Mouse (Mus musculus) myocyte (in vitro differentiated cells): ENCODE results near the gene Plpp7. TPM values are rescaled to one million over a fixed set of nuclear protein-coding genes. Genes with fewer than 3 reads are reported as not detected.

Experiments
- H3K27me3 ChIP-seq: one replicate; pipeline ENCODE4 v1.6.1; 2011; ENCODE audit not compliant: control insufficient read depth, insufficient read depth, insufficient read length
- H3K36me3 ChIP-seq: one replicate; pipeline ENCODE4 v1.6.1; 2011; ENCODE audit not compliant: control insufficient read depth, insufficient read depth
- H3K4me2 ChIP-seq: one replicate; pipeline ENCODE4 v1.6.1; 2011; ENCODE audit warnings: low read depth, control low read depth
- H3K4me3 ChIP-seq: one replicate; pipeline ENCODE4 v1.5.1; 2011; ENCODE audit warnings: mild to moderate bottlenecking, control low read depth, moderate library complexity
- H3K79me2 ChIP-seq: one replicate; pipeline ENCODE4 v1.6.1; 2011; ENCODE audit not compliant: control insufficient read depth, insufficient read depth
- H3ac ChIP-seq: one replicate; pipeline ENCODE4 v1.6.1; 2011; ENCODE audit not compliant: control insufficient read depth, insufficient read length
- MYOD1 ChIP-seq, 3 experiments: IDR thresholded peaks; one replicate each; pipeline ENCODE4 v1.6.1; 2011; ENCODE audit warnings: control low read depth in 2 of 3, low read depth in 2 of 3, mild to moderate bottlenecking in 2 of 3, moderate library complexity in 1 of 3; ENCODE audit not compliant: insufficient read length in 2 of 3, control insufficient read depth in 1 of 3
- MYOG ChIP-seq, 3 experiments: IDR thresholded peaks; one replicate each; pipeline ENCODE4 v1.6.1; 2011; ENCODE audit warnings: control low read depth in 2 of 3, low read depth in 2 of 3, mild to moderate bottlenecking in 2 of 3; ENCODE audit not compliant: insufficient read length in 2 of 3, control insufficient read depth in 1 of 3, insufficient read depth in 1 of 3
- POLR2A ChIP-seq: IDR thresholded peaks from one replicate; pipeline ENCODE4 v1.6.1; 2011; ENCODE audit warnings: low read depth, mild to moderate bottlenecking, control low read depth, moderate library complexity; ENCODE audit not compliant: insufficient read length
- REST ChIP-seq: IDR thresholded peaks from one replicate; pipeline ENCODE4 v1.6.1; 2011; ENCODE audit warnings: mild to moderate bottlenecking, control low read depth, moderate library complexity; ENCODE audit not compliant: insufficient read depth, insufficient read length
- SRF ChIP-seq: IDR thresholded peaks from one replicate; pipeline ENCODE4 v1.6.1; 2011; ENCODE audit warnings: low read depth; ENCODE audit not compliant: control insufficient read depth, insufficient read length
- TCF3 ChIP-seq: IDR thresholded peaks from one replicate; pipeline ENCODE4 v1.6.1; 2011; ENCODE audit warnings: low read depth, control low read depth; ENCODE audit not compliant: insufficient read length
- USF1 ChIP-seq: IDR thresholded peaks from one replicate; pipeline ENCODE4 v1.6.1; 2011; ENCODE audit warnings: low read depth, mild to moderate bottlenecking, control low read depth, moderate library complexity
- polyA plus RNA-seq: library from polyadenylated mRNA; unstranded; fragments of >200 nt; fragmentation: generic; extraction: Trizol; gene quantifications from one replicate; pipeline ENCODE4 v1.2.1, GENCODE M21; 2012; ENCODE audit warnings: missing spikeins

The Plpp7 gene
- polyA plus RNA-seq, 1 experiment = 60.6 TPM

GRCm38 (mm10) chr2:32157328-32157727 lies 62.0 kb downstream of the Plpp7 start:
- Histone ChIP-seq H3K4me2 (no peak overlapping the region), H3K79me2 (peaks cover 100% of the 10 kb centered on the region), H3K27me3 (no peaks in the 10 kb centered on the region), H3ac (no peak overlapping the region), H3K4me3 (no peak overlapping the region), H3K36me3 (peaks cover 3% of the 10 kb centered on the region)
- TF ChIP-seq POLR2A (no peak), REST (no peak), TCF3 (no peak), MYOD1 (IDR thresholded peaks at IDR 0.05; ENCODE audit: control insufficient read depth in 1 of 3, insufficient read length in 2 of 3, low read depth in 2 of 3) (no peak), SRF (no peak), MYOG (IDR thresholded peaks at IDR 0.05; ENCODE audit: control insufficient read depth in 1 of 3, insufficient read depth in 1 of 3, insufficient read length in 2 of 3, low read depth in 2 of 3) (no peak)

DNA sequence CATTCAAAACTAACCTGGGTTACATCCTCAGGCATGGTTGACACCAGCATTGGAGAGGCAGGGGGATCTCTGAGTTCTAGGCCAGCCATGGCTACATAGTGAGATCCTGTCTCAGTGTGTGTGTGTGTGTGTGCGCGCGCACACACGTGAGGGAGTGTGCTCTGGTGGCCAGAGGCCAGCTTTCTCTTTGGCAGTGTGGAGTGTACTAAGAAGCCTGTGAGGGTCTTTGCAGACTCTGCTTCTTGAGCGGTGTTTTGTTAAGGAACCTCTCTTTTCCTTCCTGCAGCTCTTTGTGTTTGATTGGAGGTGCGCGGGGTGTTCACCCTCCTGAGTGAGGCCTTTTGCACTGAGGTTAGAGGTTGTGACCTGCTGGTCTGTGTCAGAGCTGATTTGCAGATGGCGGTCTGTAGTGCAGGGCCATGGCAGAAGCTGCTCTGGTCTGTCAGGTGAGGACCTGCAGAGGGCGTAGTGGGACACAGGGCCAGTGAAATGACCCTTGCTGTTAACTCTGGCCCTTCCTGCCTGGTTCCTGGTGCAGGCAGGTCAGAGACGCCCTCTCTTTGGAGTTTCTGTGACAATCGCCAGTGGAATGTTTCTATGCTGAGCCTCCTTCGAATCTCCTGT lies 63.4 kb downstream of the Plpp7 start:
- Histone ChIP-seq H3K36me3 (peaks cover 3% of the 10 kb centered on the region), H3K27me3 (no peaks in the 10 kb centered on the region), H3K79me2 (peaks cover 100% of the 10 kb centered on the region), H3ac (no peak overlapping the region), H3K4me2 (no peak overlapping the region), H3K4me3 (no peak overlapping the region)
- TF ChIP-seq MYOG (IDR thresholded peaks at IDR 0.05; ENCODE audit: control insufficient read depth in 1 of 3, insufficient read depth in 1 of 3, insufficient read length in 2 of 3, low read depth in 2 of 3) = peak in 1 of 3 experiments; percentile 4
- TF ChIP-seq REST = no peak
- TF ChIP-seq USF1 = no peak

Other genes starting within 250 kb of the Plpp7 start
- 0.13 TPM for gene Fibcd1, start 249.5 kb upstream of the Plpp7 start, polyA plus RNA-seq
- gene Lamc3, start 208.2 kb upstream of the Plpp7 start, polyA plus RNA-seq = 0.22 TPM
- 159 TPM for gene Aif1l, start 145.4 kb upstream of the Plpp7 start, polyA plus RNA-seq
- gene Nup214, start 121.1 kb upstream of the Plpp7 start, polyA plus RNA-seq = 26.3 TPM
- 4.7 TPM for gene Fam78a, start 10.7 kb upstream of the Plpp7 start, polyA plus RNA-seq
- 76.2 TPM for gene Prrc2b, start 55.6 kb downstream of the Plpp7 start, polyA plus RNA-seq
- gene Pomt1, start 141.1 kb downstream of the Plpp7 start, polyA plus RNA-seq = 14.7 TPM
- 32.1 TPM for gene Uck1, start 164.6 kb downstream of the Plpp7 start, polyA plus RNA-seq
- 60.7 TPM for gene Golga2, start 191.9 kb downstream of the Plpp7 start, polyA plus RNA-seq
- gene Swi5, start 192.5 kb downstream of the Plpp7 start, polyA plus RNA-seq = 253 TPM